10 mouse cellular contexts compared by ENCODE assay signal in genomic region chr5:52524207-52524606, GRCm38 (mm10). TPM values are rescaled to one million over a fixed set of nuclear protein-coding genes. Genes with fewer than 3 reads are reported as not detected.
A peak's percentile ranks its signal among the peaks of the same experiment; 100 is the strongest.
DNase-seq lines count a peak whose midpoint lies in the region; ATAC-seq lines count a peak whose summit lies in the region.
"Had no signal": no experiment of that assay in that cellular context is flagged by ENCODE, and none has a peak within 500 bp of the region (broad histone marks: within the 10 kb centered on the region; RNA-seq: fewer than 3 reads in every experiment).

No protein-coding gene starts in this region.

- H3K36me3 ChIP-seq in forebrain, embryonic 13.5 days (ENCODE audit: poor library complexity, severe bottlenecking) = no peaks in the 10 kb centered on the region
- H3K36me3 ChIP-seq in forebrain, embryonic 11.5 days (ENCODE audit: control insufficient read depth, insufficient read depth, low read length) = no peaks in the 10 kb centered on the region
- H3K36me3 ChIP-seq in midbrain, embryonic 11.5 days (ENCODE audit: control insufficient read depth, insufficient read depth, low read length) = no peaks in the 10 kb centered on the region

- no peaks in the 10 kb centered on the region for H3K4me1 ChIP-seq in forebrain, embryonic 13.5 days
- no peaks in the 10 kb centered on the region for H3K4me1 ChIP-seq in forebrain, embryonic 11.5 days (replicated peaks; ENCODE audit: control insufficient read depth, insufficient read depth, low read length)
- no peaks in the 10 kb centered on the region for H3K4me1 ChIP-seq in midbrain, embryonic 11.5 days (ENCODE audit: control insufficient read depth, insufficient read depth, low read length)

- WGBS in forebrain, embryonic 13.5 days = 56% methylated on average over 3 of the region's 3 CpGs
- WGBS in forebrain, embryonic 11.5 days = 53% methylated on average over 3 of the region's 3 CpGs
- WGBS in midbrain, embryonic 11.5 days = 54% methylated on average over 3 of the region's 3 CpGs

- H3K4me3 ChIP-seq in forebrain, embryonic 13.5 days = no peak overlapping the region
- no peak overlapping the region for H3K4me3 ChIP-seq in forebrain, embryonic 11.5 days (ENCODE audit: low read depth, low read length)
- H3K4me3 ChIP-seq in midbrain, embryonic 11.5 days (ENCODE audit: low read depth, low read length) = no peak overlapping the region
- H3K4me3 ChIP-seq: megakaryocyte, embryonic 14.5 days had no signal

- no peaks in the 10 kb centered on the region for H3K27me3 ChIP-seq in forebrain, embryonic 13.5 days
- H3K27me3 ChIP-seq in forebrain, embryonic 11.5 days (ENCODE audit: control insufficient read depth, insufficient read depth, low read length) = no peaks in the 10 kb centered on the region
- no peaks in the 10 kb centered on the region for H3K27me3 ChIP-seq in midbrain, embryonic 11.5 days (ENCODE audit: control insufficient read depth, insufficient read depth, low read length)
- H3K27me3 ChIP-seq: CH12.LX had no signal

- peak; percentile 58 for ATAC-seq in forebrain, embryonic 13.5 days
- no peak for ATAC-seq in forebrain, embryonic 11.5 days (replicated peaks; ENCODE audit: low FRiP score)
- ATAC-seq in midbrain, embryonic 11.5 days (ENCODE audit: low FRiP score) = peak; percentile 40; the same call in 1 of the 2 replicates

- no peak overlapping the region for H3K27ac ChIP-seq in forebrain, embryonic 13.5 days
- no peak overlapping the region for H3K27ac ChIP-seq in forebrain, embryonic 11.5 days (ENCODE audit: low read depth, low read length)
- H3K27ac ChIP-seq in midbrain, embryonic 11.5 days (ENCODE audit: low read depth, low read length) = no peak overlapping the region

- no peak for DNase-seq in forebrain, embryonic 11.5 days (ENCODE audit: low spot score)
- peak; percentile 53 for DNase-seq in testis, postnatal 10 days (ENCODE audit: low spot score)
- no peak for DNase-seq in testis, postnatal 14 days (ENCODE audit: low spot score)
- peak; percentile 40 for DNase-seq in kidney, postnatal 14 days
- peak; percentile 78 for DNase-seq in midbrain, embryonic 11.5 days (ENCODE audit: low spot score, missing footprints)
- no peak for DNase-seq in spleen, postnatal 36 days (ENCODE audit: low spot score in 2 of 2)
- DNase-seq in cerebellum, adult 11-12 months = no peak

- no peak overlapping the region for H3K4me2 ChIP-seq in forebrain, embryonic 13.5 days
- no peak overlapping the region for H3K4me2 ChIP-seq in forebrain, embryonic 11.5 days (ENCODE audit: low read depth, low read length, severe bottlenecking)
- no peak overlapping the region for H3K4me2 ChIP-seq in midbrain, embryonic 11.5 days

- no peaks in the 10 kb centered on the region for H3K9me3 ChIP-seq in forebrain, embryonic 13.5 days (replicated peaks)
- no peaks in the 10 kb centered on the region for H3K9me3 ChIP-seq in forebrain, embryonic 11.5 days (ENCODE audit: control insufficient read depth, low read length)
- no peaks in the 10 kb centered on the region for H3K9me3 ChIP-seq in midbrain, embryonic 11.5 days (ENCODE audit: control insufficient read depth, low read length)

- H3K9ac ChIP-seq in forebrain, embryonic 13.5 days = no peak overlapping the region
- no peak overlapping the region for H3K9ac ChIP-seq in forebrain, embryonic 11.5 days (ENCODE audit: low read length)
- H3K9ac ChIP-seq in midbrain, embryonic 11.5 days (ENCODE audit: low read length) = no peak overlapping the region

RNA-seq across cellular contexts. Expression of gene Lgi2, which starts 42.1 kb away (rescaled TPM):
- 0.77 and 0.87 TPM in 2 replicates for polyA plus RNA-seq in forebrain, embryonic 13.5 days (2015; fragmentation: Nextera tagmentation; extraction: Ambion mirVana)
- 0.80 and 0.88 TPM in 2 replicates for polyA plus RNA-seq in forebrain, embryonic 11.5 days (2014; fragmentation: Nextera tagmentation; extraction: Ambion mirVana)
- 0.92 and 1.3 TPM in 2 replicates for polyA plus RNA-seq in midbrain, embryonic 11.5 days (2014; fragmentation: Nextera tagmentation; extraction: Ambion mirVana)

RNA-seq across cellular contexts. Expression of gene Ccdc149, which starts 52.9 kb away (rescaled TPM):
- 6.7 and 7.0 TPM in 2 replicates for polyA plus RNA-seq in forebrain, embryonic 13.5 days (2015; fragmentation: Nextera tagmentation; extraction: Ambion mirVana)
- 3.1 and 3.2 TPM in 2 replicates for polyA plus RNA-seq in forebrain, embryonic 11.5 days (2014; fragmentation: Nextera tagmentation; extraction: Ambion mirVana)
- polyA plus RNA-seq in midbrain, embryonic 11.5 days (2014; fragmentation: Nextera tagmentation; extraction: Ambion mirVana) = 2.4 and 3.1 TPM in 2 replicates

Comparison
In these comparisons a context has a peak if more than half of its experiments do, and no peak if none do; other contexts are left out.
1. DNase-seq: peak in testis, postnatal 10 days (single experiment), kidney, postnatal 14 days (single experiment) and midbrain, embryonic 11.5 days (single experiment); none in forebrain, embryonic 11.5 days (single experiment), testis, postnatal 14 days (single experiment), spleen, postnatal 36 days (0 of 2) and cerebellum, adult 11-12 months (single experiment).